ENCODE assay signal across 19 mouse cellular contexts in the genomic region with DNA sequence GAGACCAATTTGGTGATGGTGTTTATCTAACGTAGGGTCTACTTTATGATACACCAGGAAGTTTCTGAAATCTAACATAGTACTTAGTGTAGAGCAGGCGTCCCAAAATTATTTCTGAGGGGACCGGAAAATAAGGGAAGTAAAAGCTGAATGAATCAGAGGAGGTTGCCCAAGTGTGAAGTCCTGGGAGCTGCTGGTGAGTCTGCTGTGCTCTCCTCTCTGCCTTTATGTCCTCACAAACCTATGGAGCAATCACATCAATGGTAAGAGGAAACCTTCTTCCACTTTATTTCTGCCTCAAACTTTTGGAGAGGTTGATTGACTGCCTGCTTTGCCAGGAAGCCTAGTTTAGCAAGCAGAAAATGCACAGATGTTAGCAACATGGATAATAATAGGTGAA.
DNase-seq lines count a peak whose midpoint lies in the region; ATAC-seq lines count a peak whose summit lies in the region.
"Had no signal": no experiment of that assay in that cellular context is flagged by ENCODE, and none has a peak within 500 bp of the region (broad histone marks: within the 10 kb centered on the region; RNA-seq: fewer than 3 reads in every experiment).

No protein-coding gene starts in this region.

- no peak overlapping the region for H3K4me3 ChIP-seq in heart, embryonic 10.5 days
- H3K4me3 ChIP-seq: embryonic facial prominence, embryonic 10.5 days; embryonic facial prominence, embryonic 12.5 days; forebrain, embryonic 13.5 days; forebrain, embryonic 15.5 days had no signal

- DNase-seq in heart, embryonic 10.5 days (ENCODE audit: low spot score) = peak; percentile 19
- no peak for DNase-seq in heart, adult 18-20 months
- no peak for DNase-seq in right cerebral cortex, postnatal 4 days
- no peak for DNase-seq in spleen, adult 18-20 months
- DNase-seq in kidney, adult 11 months = no peak
- DNase-seq: adrenal gland, adult 2 months; cerebellum, adult 11 months; cerebellum, adult 18-20 months; cerebellum, adult 8-10 months; cerebellum, adult 9-11 months; cerebellum, postnatal 14 days; cerebellum, postnatal 36 days had no signal

- ATAC-seq in common myeloid progenitor, adult 5-6 weeks (replicated peaks; ENCODE audit: low read depth, poor library complexity, severe bottlenecking) = peak; percentile 62
- ATAC-seq in granulocyte monocyte progenitor cell, adult 5-6 weeks (replicated peaks; ENCODE audit: poor library complexity, severe bottlenecking) = peak; percentile 89
- peak; percentile 94 for ATAC-seq in megakaryocyte progenitor cell, adult 5-6 weeks (replicated peaks; ENCODE audit: poor library complexity)
- ATAC-seq: forebrain, embryonic 13.5 days; forebrain, embryonic 15.5 days had no signal

- H3K27ac ChIP-seq in heart, embryonic 10.5 days = no peak overlapping the region
- H3K27ac ChIP-seq: embryonic facial prominence, embryonic 10.5 days; embryonic facial prominence, embryonic 12.5 days; forebrain, embryonic 13.5 days; forebrain, embryonic 15.5 days had no signal

- no peaks in the 10 kb centered on the region for H3K36me3 ChIP-seq in heart, embryonic 10.5 days
- H3K36me3 ChIP-seq: embryonic facial prominence, embryonic 10.5 days; embryonic facial prominence, embryonic 12.5 days; forebrain, embryonic 15.5 days had no signal

- no peaks in the 10 kb centered on the region for H3K9me3 ChIP-seq in heart, embryonic 10.5 days
- H3K9me3 ChIP-seq: embryonic facial prominence, embryonic 10.5 days; embryonic facial prominence, embryonic 12.5 days; forebrain, embryonic 13.5 days; forebrain, embryonic 15.5 days had no signal

- H3K4me1 ChIP-seq in heart, embryonic 10.5 days = no peaks in the 10 kb centered on the region

- H3K27me3 ChIP-seq in heart, embryonic 10.5 days (ENCODE audit: insufficient read depth, poor library complexity, severe bottlenecking) = no peaks in the 10 kb centered on the region
- H3K27me3 ChIP-seq: embryonic facial prominence, embryonic 12.5 days; forebrain, embryonic 13.5 days; forebrain, embryonic 15.5 days had no signal

- WGBS in heart, embryonic 10.5 days = 88% methylated on average over 3 of the region's 3 CpGs
